Mouse (Mus musculus) bone marrow, adult 2 months (tissue): ENCODE measurements around the gene Cpa1. TPM values are rescaled to one million over a fixed set of nuclear protein-coding genes. Genes with fewer than 3 reads are reported as not detected.

Experiments
- H3K27ac ChIP-seq: fragments of 200-500 bp; 2 replicates; pipeline ENCODE4 v1.5.1; 2012; ENCODE audit warnings: low read depth, mild to moderate bottlenecking, control low read depth, inconsistent platforms, low read length; ENCODE audit not compliant: control insufficient read depth, poor library complexity, insufficient read depth
- H3K4me1 ChIP-seq: fragments of 200-500 bp; 2 replicates; pipeline ENCODE4 v1.6.1; 2011; ENCODE audit warnings: low read length; ENCODE audit not compliant: control insufficient read depth, insufficient read depth
- H3K4me3 ChIP-seq: fragments of 200-500 bp; replicated peaks from 2 replicates; pipeline ENCODE3; 2011; ENCODE audit warnings: mild to moderate bottlenecking, low read depth, low read length, control low read depth; ENCODE audit not compliant: control insufficient read depth
- CTCF ChIP-seq: fragments of 200-500 bp; IDR thresholded peaks from 2 replicates; pipeline ENCODE4 v1.5.1; 2011; ENCODE audit warnings: low read length, control low read depth; ENCODE audit not compliant: control insufficient read depth, insufficient read depth
- POLR2A ChIP-seq: fragments of 200-500 bp; IDR thresholded peaks from 2 replicates; pipeline ENCODE4 v1.6.1; 2011; ENCODE audit warnings: low read depth, mild to moderate bottlenecking, control low read depth, low read length, borderline replicate concordance; ENCODE audit not compliant: control insufficient read depth
- WGBS: fragments of 180-500 bp; shearing (Covaris S2); methylation state at CpG from one replicate; pipeline ENCODE4 v1.1.7; 2018; 5-methylcytosine and 5-hydroxymethylcytosine counted together
- polyA plus RNA-seq: library from polyadenylated mRNA; stranded (reverse); fragments of >200 nt; gene quantifications from 2 replicates; pipeline ENCODE4 v1.2.4, GENCODE M21; 2011; ENCODE audit warnings: low replicate concordance; ENCODE audit not compliant: missing spikeins, insufficient read depth, insufficient read length

The Cpa1 gene
- polyA plus RNA-seq, result not detected in 2 replicates

GRCm38 (mm10) chr6:30638674-30639268, at the start of gene Cpa1:
Cpa1 (plus strand) TSS chr6:30639218.
- WGBS, result 75% methylated on average over 5 of the region's 5 CpGs
- TF ChIP-seq CTCF, result no peak
- TF ChIP-seq POLR2A, result no peak
- no peak within 1 kb of the TSS; the same call in 1 of the 2 replicates for H3K27ac ChIP-seq

GRCm38 (mm10) chr6:30589819-30590218, 49.2 kb upstream of the Cpa1 start:
- Histone ChIP-seq H3K4me1 (peaks cover 3% of the 10 kb centered on the region), H3K4me3 (no peak overlapping the region), H3K27ac (no peak overlapping the region)
- no peak for TF ChIP-seq POLR2A
- no peak for TF ChIP-seq CTCF
- 68% methylated on average over 2 of the region's 2 CpGs for WGBS

More at GRCm38 (mm10) chr6:30638674-30639268, at the start of gene Cpa1:
- H3K4me3 ChIP-seq, result no peak within 1 kb of the TSS
- no peaks in the 10 kb centered on the region; the same call in 1 of the 2 replicates for H3K4me1 ChIP-seq

GRCm38 (mm10) chr6:30591851-30592404, 47.1 kb upstream of the Cpa1 start:
- no peak overlapping the region for H3K4me3 ChIP-seq
- H3K4me1 ChIP-seq, result peaks cover under 1% of the 10 kb centered on the region
- WGBS, result 68% methylated on average over 5 of the region's 5 CpGs
- no peak overlapping the region for H3K27ac ChIP-seq
- TF ChIP-seq CTCF (no peak), POLR2A (no peak)

GRCm38 (mm10) chr6:30592417-30592974, 46.5 kb upstream of the Cpa1 start:
- H3K4me3 ChIP-seq, result no peak overlapping the region
- no peaks in the 10 kb centered on the region; the same call in 1 of the 2 replicates for H3K4me1 ChIP-seq
- no peak overlapping the region for H3K27ac ChIP-seq
- WGBS, result 51% methylated on average over 10 of the region's 10 CpGs
- TF ChIP-seq POLR2A (no peak), CTCF (no peak)

GRCm38 (mm10) chr6:30594364-30594763, 44.7 kb upstream of the Cpa1 start:
- TF ChIP-seq POLR2A, result no peak
- WGBS, result 89% methylated on average over 7 of the region's 7 CpGs
- no peak overlapping the region for H3K27ac ChIP-seq
- no peaks in the 10 kb centered on the region for H3K4me1 ChIP-seq
- no peak overlapping the region for H3K4me3 ChIP-seq

- Histone ChIP-seq H3K4me1 (no peaks in the 10 kb centered on the region), H3K27ac (no peak overlapping the region), H3K4me3 (no peak overlapping the region)
- WGBS, result 85% methylated on average over 8 of the region's 8 CpGs
- no peak for TF ChIP-seq POLR2A
- no peak for TF ChIP-seq CTCF
Measured at GRCm38 (mm10) chr6:30596230-30596898, 42.7 kb upstream of the Cpa1 start.

GRCm38 (mm10) chr6:30600033-30600432, 39.0 kb upstream of the Cpa1 start:
- 81% methylated on average over 3 of the region's 3 CpGs for WGBS
- Histone ChIP-seq H3K4me1 (no peaks in the 10 kb centered on the region), H3K27ac (no peak overlapping the region), H3K4me3 (no peak overlapping the region)
- TF ChIP-seq CTCF (no peak), POLR2A (no peak)

GRCm38 (mm10) chr6:30600995-30601394, 38.0 kb upstream of the Cpa1 start:
- 81% methylated on average over 1 of the region's 1 CpGs for WGBS
- Histone ChIP-seq H3K4me1 (no peaks in the 10 kb centered on the region), H3K4me3 (no peak overlapping the region), H3K27ac (no peak overlapping the region)
- no peak for TF ChIP-seq POLR2A
- no peak for TF ChIP-seq CTCF
